Mouse (Mus musculus) CD4-positive, CD25-positive, alpha-beta regulatory T cell, adult 4 months (primary cell): ENCODE results near the gene Heatr5a. TPM values are rescaled to one million over a fixed set of nuclear protein-coding genes. Genes with fewer than 3 reads are reported as not detected.
A peak's percentile ranks its signal among the peaks of the same experiment; 100 is the strongest.

Experiments
- ATAC-seq: one replicate; pipeline ENCODE4 v1.8.0; 2017
- polyA plus RNA-seq, 2 experiments: library from polyadenylated mRNA; unstranded; fragments of 100-300 nt; shearing (Covaris generic); gene quantifications; one replicate each; pipeline ENCODE4 v1.2.1; 2017

Heatr5a gene
- polyA plus RNA-seq = 10 to 100 TPM in 1 of 2 experiments, 1 to 10 TPM in 1; 9.8 to 10.6 TPM

DNA sequence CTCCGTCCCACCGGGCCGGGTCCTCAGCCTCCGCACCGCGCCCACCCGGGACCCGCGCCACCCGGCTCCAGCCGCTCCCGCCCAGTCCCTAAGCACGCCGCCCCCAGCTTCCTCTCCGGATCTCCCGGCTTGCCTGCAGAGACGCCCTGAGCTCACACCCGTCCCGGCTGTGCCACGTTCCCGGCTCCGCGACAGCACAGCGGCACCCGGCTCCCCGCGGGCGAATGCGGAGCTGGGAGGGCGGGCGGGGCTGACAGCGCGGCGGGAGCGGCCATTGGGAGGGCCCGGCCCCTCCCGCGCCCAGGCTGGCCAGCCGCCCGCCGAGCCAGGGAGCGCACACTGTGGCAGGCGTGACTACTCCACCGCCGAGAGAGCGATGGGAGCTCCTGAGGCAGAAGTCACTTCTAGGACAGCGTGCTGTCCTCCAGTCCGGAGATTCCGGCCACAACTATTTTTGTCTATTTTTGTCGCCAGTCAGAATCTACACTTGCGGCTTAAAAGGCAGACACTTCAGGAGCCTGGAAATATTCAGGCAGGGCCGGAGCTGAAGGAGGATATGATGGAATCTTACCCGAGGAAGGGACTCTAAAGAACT, at the start of gene Heatr5a:
Gene Heatr5a (minus strand): TSS at position 252 of the 595 bp plus-strand sequence.
- peak; percentile 91 for ATAC-seq

DNA sequence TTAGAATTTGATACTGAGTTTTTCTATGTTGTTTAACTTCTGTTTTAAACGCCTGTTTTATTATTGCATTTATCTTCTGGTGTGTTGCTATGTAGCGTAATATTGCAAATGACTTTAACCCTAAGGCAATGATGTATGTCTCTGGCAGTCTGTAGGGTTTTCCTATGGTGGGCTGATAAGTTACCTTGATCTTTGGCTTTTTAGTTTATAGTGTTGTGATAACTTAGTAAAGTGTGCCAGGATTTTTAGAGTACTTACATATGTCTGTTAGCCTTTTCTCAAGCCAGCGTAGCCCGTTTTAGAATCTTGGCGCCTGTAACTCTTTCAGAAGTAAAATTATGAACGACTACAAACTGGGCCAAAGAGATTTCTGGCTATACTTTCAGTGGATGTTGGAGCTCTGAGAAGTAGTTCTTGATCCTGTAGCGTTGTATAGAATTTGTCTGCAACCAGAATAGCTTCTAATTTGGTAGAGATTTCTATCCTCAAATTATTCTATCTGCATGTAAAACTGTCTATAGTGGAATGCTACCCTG, 43.4 kb upstream of the Heatr5a start:
- ATAC-seq = no peak

DNA sequence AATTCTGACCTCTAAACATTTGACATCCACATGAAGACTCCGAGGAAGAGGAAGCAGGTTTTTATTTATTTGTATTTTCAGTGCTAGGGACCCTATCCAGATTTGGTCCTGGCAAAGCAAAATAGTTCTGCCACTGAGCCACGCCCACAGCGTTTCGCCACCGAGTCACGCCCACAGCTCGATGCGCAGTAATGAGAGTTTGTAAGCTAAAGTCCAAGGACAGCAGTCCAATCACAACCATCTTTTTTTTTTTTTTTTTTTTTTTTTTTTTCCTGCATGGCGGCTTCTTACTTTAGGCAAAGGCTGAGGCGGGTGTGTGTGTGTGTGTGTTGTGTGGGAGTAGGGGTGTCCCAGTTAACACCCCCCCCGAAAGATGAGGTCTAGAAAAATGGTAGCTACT, 42.9 kb upstream of the Heatr5a start:
- no peak for ATAC-seq

DNA sequence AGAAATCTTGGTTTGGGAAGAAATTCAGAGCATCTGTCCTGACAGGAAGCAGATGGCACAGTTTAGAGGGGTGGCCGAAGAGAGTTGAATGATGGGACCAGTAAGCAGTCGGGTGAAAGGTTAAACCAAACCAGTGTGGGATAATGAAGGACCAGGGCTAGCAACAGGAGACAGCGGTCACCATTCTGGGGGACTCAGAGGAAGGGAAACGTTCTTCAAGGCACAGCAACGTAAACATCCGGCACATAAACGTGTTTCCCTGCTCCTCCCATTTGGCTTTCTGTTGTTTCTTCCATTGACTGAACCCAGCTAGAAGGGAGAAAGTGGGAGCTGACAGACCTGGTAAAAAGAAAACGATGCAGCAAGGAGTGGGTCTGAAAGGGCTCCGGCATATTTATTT, 42.2 kb upstream of the Heatr5a start:
- no peak for ATAC-seq

DNA sequence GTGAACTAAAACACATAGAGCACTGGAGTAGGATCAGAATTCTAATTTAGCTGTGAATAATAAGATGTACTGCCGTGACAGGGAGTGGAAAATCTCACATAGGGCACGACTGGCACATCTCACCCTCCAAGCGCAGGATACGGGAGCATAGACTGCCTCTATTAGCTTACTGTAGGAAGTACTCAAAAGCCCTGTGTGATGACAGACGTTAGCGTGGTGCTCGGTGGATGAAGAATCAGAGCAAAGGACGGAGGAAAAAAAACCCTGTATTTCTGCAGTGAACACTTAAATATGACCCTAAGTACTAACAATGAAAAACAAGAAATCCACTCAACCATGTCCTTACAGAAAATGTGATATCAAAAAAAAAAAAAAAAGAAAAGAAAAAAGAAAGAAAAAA, 41.0 kb upstream of the Heatr5a start:
- no peak for ATAC-seq

DNA sequence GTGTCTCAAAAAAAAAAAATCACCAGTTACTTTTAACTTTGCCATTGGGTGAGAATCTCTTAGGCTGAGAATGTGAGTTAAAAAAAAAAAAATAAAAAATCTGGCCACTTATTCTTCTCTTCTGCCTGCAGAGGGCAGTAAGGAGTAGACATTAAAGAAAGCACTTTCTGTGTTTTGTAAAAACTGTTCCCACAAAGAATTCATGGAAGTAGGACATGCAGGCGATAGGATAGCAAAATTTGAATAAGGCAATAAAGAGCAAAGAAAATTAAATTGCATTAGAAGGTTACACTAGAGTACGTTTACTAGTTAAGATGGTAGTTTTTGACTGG, 39.5 kb upstream of the Heatr5a start:
- no peak for ATAC-seq

DNA sequence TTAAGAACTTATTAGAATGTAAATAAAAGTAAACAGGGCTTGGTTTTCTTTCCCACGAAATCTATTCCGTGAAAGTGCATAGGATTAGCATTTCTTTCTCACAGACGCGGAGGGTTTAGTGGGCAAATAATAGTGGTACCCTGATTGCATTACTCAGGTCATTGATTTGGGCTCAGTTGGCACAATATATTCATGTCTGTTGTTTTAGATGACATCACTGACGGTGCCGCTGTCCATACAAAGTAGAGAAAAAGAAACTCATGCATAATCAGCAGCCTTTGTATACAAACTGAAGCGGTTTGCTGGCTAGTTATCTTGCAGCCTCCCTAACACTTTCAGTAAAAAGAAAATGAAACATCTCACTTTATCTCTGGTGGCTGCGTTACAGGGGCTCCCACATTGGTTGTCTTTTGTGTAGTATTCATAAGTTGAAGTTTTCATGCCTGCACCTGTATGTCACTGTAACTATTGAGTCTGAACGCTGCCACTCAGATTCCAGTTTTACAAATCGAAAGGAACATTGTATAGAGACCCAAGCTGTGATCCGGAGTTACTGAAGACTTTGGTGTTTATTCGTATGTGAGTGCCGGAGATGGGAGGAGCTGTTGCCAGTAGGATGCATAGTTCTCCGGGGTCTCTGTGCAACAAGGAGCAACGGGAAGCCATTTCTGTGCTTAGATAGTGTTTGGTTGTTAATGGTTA, 39.0 kb upstream of the Heatr5a start:
- ATAC-seq = no peak

DNA sequence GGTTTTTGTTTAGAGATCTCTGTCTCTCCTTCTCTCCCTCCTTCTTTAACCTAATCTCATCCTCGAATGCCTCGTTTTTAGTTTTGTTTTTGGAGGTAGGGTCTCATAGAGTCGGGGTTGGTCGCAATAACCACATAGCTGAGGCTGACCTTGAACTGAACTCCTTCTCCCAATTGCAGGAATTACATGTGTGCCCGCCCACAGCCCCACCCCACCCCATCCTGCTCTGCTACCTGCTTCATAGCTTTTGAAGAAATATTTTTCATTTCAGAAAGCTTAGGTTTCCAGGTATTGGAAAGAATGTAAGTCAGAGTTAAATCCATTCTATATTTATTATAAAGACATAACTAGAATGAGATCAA, 35.5 kb upstream of the Heatr5a start:
- ATAC-seq = no peak

DNA sequence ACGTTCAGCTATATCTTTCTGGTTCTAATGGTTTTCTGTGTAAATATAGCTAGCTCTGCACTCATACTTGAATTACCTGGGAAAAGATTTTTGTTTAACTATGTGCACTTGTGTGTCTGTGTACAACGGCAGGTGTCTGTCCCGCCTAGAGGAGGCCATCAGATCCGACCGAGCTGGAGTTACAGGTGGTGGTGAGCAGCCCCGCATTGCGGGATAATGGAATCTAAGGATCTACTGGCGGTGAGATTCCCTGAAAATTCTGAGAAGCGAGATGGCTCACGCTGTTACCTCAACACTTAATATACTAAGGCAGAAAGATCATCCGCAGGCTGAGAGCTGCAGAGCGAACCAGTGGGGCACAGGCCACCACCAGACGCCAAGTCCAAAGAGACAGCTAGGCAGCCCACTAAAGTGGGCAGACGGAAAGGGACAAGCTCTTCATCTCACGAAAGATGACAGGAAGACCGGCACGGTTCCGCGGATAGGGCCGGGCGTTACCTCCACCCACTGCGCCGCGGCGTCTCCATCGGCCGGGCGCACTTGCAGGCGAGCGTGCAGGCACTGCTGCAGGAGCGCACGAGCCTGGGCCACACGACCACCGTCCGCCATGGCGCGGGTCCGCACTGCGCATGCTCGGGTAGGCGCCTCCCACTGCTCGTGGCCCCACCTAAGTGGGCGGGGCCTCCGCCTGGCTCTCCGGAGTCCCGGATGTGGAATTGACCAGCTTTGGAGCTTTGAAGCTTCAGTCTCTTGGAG, 34.9 kb upstream of the Heatr5a start, which contains the start of gene Dtd2:
Gene Dtd2 (minus strand): TSS at position 625 of the 756 bp plus-strand sequence.
- peak; percentile 84 for ATAC-seq

DNA sequence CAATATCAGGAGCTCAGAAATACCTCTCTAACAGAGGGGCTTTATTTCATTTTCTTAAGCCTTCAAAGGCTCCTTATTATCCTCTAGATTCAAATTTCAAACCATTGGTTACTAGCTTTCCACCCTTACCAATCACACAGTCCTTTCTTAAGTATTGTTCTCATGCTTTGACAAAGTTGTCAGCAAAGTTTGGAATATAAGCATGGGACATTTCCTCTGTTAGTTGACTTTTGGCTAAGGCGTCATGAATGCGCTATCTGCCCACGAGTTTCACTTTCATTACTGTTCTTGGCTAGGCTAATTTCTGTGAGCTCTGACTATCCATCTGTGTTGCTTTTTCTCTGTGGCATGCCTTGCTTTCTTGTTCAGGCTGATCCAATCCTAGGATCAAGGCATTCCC, 31.6 kb upstream of the Heatr5a start:
- ATAC-seq = peak; percentile 43

DNA sequence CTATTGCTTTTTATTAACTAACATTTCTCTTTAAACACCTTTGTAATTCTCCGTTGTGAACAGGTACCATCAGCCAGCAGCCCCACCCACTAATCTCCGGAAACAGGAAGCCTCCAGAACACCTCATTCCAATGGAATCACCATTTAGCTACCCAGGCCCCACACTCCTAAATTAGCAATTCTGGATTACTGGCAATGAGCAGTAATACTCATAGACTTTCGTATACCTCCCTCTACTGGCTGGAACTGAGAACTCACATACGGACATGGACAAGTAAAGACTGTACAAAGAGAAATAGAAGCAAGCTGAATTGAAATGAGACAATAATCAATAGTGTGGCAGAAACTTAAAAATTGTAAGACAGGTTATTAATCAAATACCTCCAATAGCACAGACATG, 30.4 kb upstream of the Heatr5a start:
- ATAC-seq = peak; percentile 69

DNA sequence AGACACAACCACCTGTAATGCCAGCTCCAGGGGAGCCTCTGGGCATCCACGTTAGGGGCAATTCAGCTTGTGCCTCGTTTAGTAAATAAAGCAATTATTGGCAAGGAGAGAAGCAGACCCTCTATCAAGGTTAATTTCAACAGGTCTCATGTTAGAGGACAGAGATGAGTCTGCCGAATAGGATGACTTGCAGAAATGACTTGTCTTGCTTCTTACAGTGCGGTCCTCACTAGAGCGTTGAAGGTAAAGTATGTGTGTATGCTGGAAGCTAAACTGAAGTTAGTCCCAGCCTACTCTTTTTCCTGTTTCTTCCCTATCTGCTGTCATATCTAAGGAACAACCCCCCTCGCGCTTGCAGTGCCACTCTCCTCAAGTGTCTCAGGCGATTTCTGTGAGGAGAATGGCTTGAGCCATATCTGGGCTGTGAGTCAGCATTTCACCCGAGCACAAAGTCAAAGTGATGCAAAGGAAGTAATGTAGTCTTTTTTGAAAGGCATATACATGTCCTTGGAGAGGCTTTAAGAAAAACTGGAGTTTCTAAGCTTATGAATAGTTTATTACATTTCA, 27.3 kb upstream of the Heatr5a start:
- no peak for ATAC-seq

DNA sequence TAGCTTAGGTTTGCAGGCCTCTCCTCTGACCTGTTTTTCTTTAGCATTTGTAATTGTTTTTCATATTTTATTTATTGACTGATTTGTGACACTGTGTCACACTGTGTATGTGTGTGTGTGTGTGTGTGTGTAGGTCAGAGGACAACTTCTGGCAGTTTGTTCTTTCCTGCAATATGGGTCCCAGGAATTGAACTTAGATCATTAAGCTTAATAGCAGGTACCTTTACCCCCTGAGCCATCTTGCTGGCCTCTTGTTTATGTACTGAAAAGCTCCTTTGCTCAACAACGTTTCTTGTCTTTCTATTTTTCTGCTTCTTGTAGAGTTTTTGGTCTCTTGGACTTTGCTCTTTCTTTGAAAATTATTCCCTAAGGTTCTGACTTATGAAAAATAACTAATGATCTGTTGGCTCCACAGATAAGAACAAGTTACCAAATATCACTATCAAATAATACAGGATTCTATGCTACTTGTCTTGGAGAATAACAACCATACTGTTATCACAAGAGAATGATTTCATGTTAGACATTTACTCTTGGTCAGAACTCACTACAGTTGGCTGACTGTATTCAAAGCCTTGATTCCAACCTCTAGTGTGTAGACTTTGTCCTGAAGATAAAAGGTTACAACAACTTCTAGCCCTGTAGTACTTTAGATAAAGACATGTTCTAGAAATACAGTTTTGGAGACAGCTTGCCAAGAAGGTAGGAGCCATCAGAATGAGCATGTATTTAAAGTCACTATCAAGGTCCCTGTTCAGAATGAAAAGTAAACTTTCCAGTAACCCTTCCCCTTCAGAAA, 24.8 kb upstream of the Heatr5a start:
- no peak for ATAC-seq

DNA sequence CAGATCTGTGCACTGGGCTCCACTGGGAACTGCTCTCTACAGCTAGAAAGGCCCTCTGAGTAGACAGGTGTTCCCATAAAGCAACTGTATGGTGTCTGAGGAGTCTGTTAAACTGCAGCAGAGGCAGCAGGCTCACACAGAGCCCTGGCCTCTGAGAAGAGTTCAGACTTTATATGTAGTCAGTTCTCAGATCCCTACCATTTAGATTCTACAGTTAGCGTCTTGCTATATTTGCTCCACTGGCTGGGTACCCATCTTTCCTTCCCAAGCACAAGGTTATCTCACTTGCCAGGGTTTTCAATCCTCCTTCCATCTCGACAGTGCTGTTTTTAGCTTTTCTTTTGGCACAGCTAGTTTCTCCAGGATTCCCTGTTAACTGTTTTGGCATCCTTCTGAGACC, 19.5 kb upstream of the Heatr5a start:
- no peak for ATAC-seq

DNA sequence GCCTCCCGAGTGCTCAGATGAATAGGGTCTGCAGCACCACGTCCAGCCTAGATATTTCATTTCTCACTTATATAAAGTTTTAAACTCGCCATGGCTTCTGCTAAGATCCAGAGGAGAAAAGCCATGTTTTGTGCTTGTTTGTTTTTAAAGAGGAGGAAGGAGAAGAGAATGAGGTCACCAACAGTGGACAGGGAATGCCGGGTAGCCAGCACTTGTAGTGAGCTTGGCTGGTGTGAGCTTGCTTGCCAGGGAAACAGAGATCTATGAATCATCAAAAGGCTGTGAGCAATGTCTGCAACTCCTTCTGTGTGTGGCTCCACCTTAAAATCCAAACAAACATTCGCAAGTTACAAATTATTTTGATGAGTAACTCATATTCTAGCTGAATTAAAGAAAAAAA, 17.4 kb upstream of the Heatr5a start:
- ATAC-seq = no peak

DNA sequence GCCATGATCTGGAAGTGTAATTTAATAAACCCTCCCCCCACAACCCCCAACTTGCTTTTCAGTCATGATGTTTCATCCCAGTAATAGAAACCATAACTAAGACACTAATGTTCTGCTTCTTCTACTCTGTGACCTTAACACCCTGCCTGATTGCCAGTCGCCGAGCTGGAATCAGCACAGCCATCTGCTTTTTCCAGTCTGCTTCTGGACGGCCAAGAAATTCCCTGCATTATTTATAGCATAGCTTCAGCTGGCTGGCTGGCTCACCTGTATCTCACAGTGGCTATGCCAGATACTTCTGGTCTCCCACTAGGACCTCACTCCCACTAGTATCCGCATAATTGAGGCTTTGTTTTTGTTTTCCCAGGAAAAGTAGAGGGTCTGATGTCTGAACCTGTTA, 14.7 kb upstream of the Heatr5a start:
- no peak for ATAC-seq

DNA sequence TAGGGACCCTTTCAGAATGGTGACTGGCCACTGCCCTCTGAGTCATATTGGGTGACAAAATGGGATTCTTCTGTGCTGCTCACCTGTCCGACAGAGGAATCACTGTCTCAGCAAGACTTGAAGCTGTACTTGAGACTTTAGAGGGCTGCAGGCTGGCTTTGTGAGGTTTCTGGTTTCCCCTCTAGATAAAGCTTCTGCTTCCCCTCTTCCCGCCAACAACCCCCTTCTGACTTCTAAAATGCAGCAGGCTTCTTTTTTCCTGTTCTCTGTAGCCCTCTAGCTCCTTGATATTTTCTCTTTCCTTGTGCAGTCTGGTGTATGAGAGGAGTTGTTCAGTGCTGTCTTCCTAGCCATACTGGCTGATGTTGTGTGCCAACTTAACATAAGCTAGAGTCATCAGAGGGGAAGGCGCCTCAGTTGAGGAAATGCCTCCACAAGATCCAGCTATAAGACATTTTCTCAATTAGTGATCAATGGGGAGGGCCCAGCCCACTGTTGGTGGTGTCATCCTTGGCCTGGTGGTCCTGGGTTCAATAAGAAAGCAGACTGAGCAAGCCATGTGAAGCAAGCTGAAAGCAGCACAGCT, 14.1 kb upstream of the Heatr5a start:
- no peak for ATAC-seq

DNA sequence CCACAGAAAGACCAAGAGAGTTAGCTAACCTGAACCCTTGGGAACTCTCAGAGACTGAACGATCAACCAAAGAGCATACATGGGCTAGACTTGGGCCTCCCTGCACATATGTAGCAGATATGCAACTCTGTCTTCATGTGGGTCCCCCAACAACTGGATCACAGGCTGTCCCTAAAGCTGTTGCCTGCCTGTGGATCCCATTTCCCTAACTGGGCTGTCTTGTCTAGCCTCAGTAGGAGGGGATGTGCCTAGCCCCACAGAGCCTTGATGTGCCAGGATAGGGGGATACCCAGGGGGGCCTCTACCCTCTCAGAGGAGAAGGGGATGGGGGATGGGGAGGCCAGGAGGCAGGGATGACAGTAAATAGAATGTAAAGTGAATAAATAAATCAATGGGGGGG, 12.5 kb upstream of the Heatr5a start:
- ATAC-seq = no peak

DNA sequence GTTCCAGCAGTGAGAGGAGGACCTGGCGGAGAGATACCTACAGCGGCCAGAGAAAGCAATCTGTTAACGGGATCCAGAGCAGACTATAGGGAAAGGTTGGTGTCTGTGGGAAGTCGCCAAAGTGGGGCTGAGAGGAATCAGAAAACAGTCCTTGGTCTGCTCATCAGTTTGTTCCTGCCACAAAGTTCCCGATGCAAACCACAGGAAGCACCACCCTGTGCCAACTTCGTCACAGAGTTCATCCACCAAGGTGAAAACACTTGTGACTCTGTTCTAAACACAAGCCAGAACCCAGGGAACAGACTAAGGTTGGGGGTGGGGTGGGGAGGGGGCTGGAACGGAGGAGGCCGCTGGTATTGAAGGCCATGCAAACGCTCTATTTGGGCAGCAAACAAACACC, 5.4 kb upstream of the Heatr5a start:
- no peak for ATAC-seq

DNA sequence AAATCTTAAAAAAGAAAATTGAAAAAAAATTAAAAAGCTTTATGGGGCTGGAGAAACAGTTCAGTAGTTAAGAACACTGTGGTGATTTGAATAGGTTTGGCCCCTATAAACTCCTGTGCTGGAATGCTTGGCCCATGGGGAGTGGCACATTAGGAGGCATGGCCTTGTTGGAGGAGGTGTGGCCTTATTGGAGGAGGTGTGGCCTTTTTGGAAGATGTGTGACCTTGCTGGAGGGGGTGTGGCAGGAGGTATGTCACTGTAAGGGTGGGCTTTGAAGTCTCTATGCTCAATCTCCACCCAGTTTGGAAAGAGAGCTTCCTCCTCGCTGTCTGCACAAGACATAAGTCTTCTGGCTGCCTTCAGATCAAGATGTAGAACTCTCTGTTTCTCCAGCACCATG, 3.3 kb upstream of the Heatr5a start:
- no peak for ATAC-seq

DNA sequence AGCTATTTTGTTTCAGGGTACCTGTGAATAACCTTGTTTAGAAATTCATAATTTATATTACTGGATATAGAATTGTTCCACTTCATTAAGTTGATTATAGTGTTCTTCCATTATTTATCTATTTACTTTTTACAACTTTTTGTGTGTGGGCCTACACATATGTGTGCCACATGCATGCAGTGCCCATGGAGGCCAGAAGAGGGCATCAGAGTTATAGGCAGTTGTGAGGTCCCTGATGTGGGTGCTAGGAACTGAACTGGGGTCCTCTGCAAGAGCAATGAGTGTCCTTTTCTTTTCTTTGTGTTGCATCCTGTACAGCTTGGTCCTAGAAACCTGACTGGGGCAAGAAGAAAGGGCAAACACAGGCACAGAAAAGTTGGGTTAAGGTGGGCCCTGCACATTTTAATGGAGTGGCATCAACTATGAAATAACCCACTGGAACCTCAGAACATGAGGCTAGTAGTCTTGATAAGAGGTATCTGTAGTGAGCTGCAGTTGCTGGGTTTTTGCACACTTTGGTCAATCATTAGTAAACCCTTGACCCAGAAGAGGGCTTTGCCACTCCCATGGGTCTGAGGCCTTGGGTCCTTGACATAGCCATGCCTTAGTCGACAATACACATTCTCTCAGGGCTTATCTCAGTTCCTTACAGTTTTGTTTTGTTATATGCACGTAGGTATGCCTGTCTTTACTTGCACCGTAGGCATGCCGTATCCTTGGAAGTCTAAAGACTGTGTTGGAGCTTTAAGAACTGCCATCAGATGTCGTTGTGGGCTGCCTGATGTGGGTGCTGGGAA, 1.3 kb upstream of the Heatr5a start:
- no peak for ATAC-seq
